Mouse (Mus musculus) hindbrain, embryonic 16.5 days (tissue): ENCODE results near the gene Col18a1. TPM values are rescaled to one million over a fixed set of nuclear protein-coding genes. Genes with fewer than 3 reads are reported as not detected.

Experiments used
- ATAC-seq: fragments of 200-750 bp; cut with Nextera tagmentation; 2 replicates; pipeline ENCODE4 v1.8.0; 2017; ENCODE audit warnings: moderate TSS enrichment, moderate library complexity
- H3K27ac ChIP-seq: fragments of 300-500 bp; sonication (generic); 2 replicates; pipeline ENCODE4 v1.5.1; 2014; ENCODE audit warnings: low read depth, mild to moderate bottlenecking, control low read depth, low read length, moderate library complexity
- H3K27me3 ChIP-seq: fragments of 300-500 bp; sonication (generic); replicated peaks from 2 replicates; pipeline ENCODE4 v1.6.1; 2014; ENCODE audit warnings: low read length; ENCODE audit not compliant: control insufficient read depth, insufficient read depth
- H3K36me3 ChIP-seq: fragments of 300-500 bp; sonication (generic); 2 replicates; pipeline ENCODE4 v1.6.1; 2014; ENCODE audit warnings: mild to moderate bottlenecking, low read length, moderate library complexity, mixed read lengths; ENCODE audit not compliant: control insufficient read depth, insufficient read depth
- H3K4me1 ChIP-seq: fragments of 300-500 bp; sonication (generic); 2 replicates; pipeline ENCODE4 v1.6.1; 2014; ENCODE audit warnings: low read depth, low read length; ENCODE audit not compliant: control insufficient read depth, insufficient read depth
- H3K4me2 ChIP-seq: fragments of 300-500 bp; sonication (generic); 2 replicates; pipeline ENCODE4 v1.6.1; 2014; ENCODE audit warnings: mild to moderate bottlenecking, low read length, control low read depth, moderate library complexity
- H3K4me3 ChIP-seq: fragments of 300-500 bp; sonication (generic); 2 replicates; pipeline ENCODE4 v1.5.1; 2014; ENCODE audit warnings: mild to moderate bottlenecking, low read length, control low read depth, moderate library complexity
- H3K9ac ChIP-seq: fragments of 300-500 bp; sonication (generic); 2 replicates; pipeline ENCODE4 v1.6.1; 2014; ENCODE audit warnings: low read depth, mild to moderate bottlenecking, control low read depth, low read length, moderate library complexity
- H3K9me3 ChIP-seq: fragments of 300-500 bp; sonication (generic); 2 replicates; pipeline ENCODE4 v1.6.1; 2014; ENCODE audit warnings: mild to moderate bottlenecking, low read length, moderate library complexity; ENCODE audit not compliant: control insufficient read depth
- WGBS: fragments of 180-500 bp; shearing (Covaris S2); extraction: QIAGEN DNeasy Blood & Tissue Kit; methylation state at CpG from one replicate; pipeline ENCODE4 v1.1.7; 2014; 5-methylcytosine and 5-hydroxymethylcytosine counted together
- polyA plus RNA-seq: library from polyadenylated mRNA; unstranded; fragments of >200 nt; fragmentation: Nextera tagmentation; extraction: Ambion mirVana; gene quantifications from 2 replicates; pipeline ENCODE4 v1.2.1, GENCODE M21; 2015

The Col18a1 gene
- polyA plus RNA-seq, 1 experiment from 2014 or later: 26.4 TPM

GRCm38 (mm10) chr10:77150947-77151521 lies 15.3 kb downstream of the Col18a1 start:
- Histone ChIP-seq H3K4me3 (no peak overlapping the region), H3K27me3 (no peaks in the 10 kb centered on the region), H3K27ac (peak overlapping the region; percentile 23; the same call in 1 of the 2 replicates), H3K4me2 (peak overlapping the region; percentile 2), H3K4me1 (peaks cover 21% of the 10 kb centered on the region), H3K9ac (peak overlapping the region; percentile 9; the same call in 1 of the 2 replicates), H3K36me3 (no peaks in the 10 kb centered on the region), H3K9me3 (no peaks in the 10 kb centered on the region)
- peak; percentile 51 for ATAC-seq
- 3% methylated on average over 14 of the region's 14 CpGs for WGBS

DNA sequence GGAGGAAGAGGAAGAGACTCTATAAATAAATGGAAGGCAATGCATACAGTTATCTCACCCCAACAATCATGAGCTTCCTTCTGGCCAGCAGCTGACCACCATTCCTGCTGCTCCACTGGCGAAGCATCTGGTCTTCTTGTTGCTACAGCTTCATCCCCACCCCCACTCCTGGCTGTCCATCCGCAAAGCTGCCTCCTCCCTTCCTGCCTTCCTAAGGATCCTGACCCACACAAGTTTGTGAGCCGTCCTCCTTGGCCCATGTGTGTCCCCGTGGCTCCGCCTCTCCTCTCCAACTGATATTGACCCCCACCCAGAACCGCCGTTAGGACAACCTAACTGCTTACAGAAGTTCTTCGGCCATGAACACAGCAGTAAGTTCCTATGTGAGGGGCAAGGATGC lies 16.3 kb downstream of the Col18a1 start:
- 47% methylated on average over 8 of the region's 8 CpGs for WGBS
- Histone ChIP-seq H3K27me3 (no peaks in the 10 kb centered on the region), H3K4me1 (peaks cover 21% of the 10 kb centered on the region), H3K36me3 (no peaks in the 10 kb centered on the region), H3K9me3 (no peaks in the 10 kb centered on the region), H3K4me2 (no peak overlapping the region), H3K4me3 (no peak overlapping the region), H3K27ac (peak overlapping the region; percentile 8; the same call in 1 of the 2 replicates), H3K9ac (no peak overlapping the region)
- no peak for ATAC-seq

- H3K4me2 ChIP-seq: no peak overlapping the region
- no peak for ATAC-seq
Measured at GRCm38 (mm10) chr10:77147545-77147944, 18.8 kb downstream of the Col18a1 start.

DNA sequence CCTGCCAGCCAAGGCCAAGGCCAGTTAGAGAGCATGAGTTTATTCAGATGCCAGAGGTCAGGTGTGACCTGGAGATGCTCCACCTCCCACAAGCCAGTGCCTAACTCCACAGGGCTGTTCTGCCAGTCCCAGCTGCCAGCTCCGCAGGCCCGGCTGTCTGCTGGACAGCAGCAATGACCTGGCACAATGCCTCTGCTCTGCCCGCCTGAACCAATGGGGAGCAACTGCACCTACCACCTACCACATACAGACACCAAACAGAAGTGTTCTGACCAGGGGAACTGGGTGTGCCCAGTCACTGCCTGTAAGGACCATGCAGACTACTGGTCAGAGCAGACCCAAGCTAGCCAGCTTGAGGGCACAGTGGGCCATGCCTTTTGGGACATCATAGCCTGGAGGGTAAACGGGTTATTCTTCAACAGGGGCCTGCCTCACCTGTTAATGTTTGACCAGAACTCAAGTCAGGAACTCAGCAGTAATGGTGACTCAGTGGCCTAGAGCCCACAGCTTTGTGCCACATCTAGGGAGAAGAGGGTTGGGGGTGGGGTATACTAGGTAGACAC lies 19.4 kb downstream of the Col18a1 start:
- no peaks in the 10 kb centered on the region for H3K27me3 ChIP-seq
- no peak overlapping the region for H3K4me3 ChIP-seq
- no peak; the same call in 1 of the 2 replicates for ATAC-seq
- peaks cover 18% of the 10 kb centered on the region for H3K4me1 ChIP-seq
- H3K27ac ChIP-seq: no peak overlapping the region
- no peaks in the 10 kb centered on the region for H3K9me3 ChIP-seq
- WGBS: 59% methylated on average over 4 of the region's 4 CpGs
- no peaks in the 10 kb centered on the region for H3K36me3 ChIP-seq
- no peak overlapping the region for H3K4me2 ChIP-seq
- H3K9ac ChIP-seq: no peak overlapping the region

More at GRCm38 (mm10) chr10:77147545-77147944, 18.8 kb downstream of the Col18a1 start:
- Histone ChIP-seq H3K9ac (no peak overlapping the region), H3K4me1 (peaks cover 21% of the 10 kb centered on the region), H3K27ac (no peak overlapping the region), H3K36me3 (no peaks in the 10 kb centered on the region), H3K27me3 (no peaks in the 10 kb centered on the region), H3K4me3 (no peak overlapping the region), H3K9me3 (no peaks in the 10 kb centered on the region)
- 92% methylated on average over 10 of the region's 10 CpGs for WGBS

GRCm38 (mm10) chr10:77145946-77146345 lies 20.4 kb downstream of the Col18a1 start:
- no peaks in the 10 kb centered on the region for H3K9me3 ChIP-seq
- ATAC-seq: no peak
- H3K27ac ChIP-seq: no peak overlapping the region
- peaks cover 10% of the 10 kb centered on the region for H3K4me1 ChIP-seq
- H3K4me2 ChIP-seq: no peak overlapping the region
- 59% methylated on average over 1 of the region's 1 CpGs for WGBS
- no peak overlapping the region for H3K9ac ChIP-seq
- H3K36me3 ChIP-seq: no peaks in the 10 kb centered on the region
- H3K27me3 ChIP-seq: no peaks in the 10 kb centered on the region
- no peak overlapping the region for H3K4me3 ChIP-seq

DNA sequence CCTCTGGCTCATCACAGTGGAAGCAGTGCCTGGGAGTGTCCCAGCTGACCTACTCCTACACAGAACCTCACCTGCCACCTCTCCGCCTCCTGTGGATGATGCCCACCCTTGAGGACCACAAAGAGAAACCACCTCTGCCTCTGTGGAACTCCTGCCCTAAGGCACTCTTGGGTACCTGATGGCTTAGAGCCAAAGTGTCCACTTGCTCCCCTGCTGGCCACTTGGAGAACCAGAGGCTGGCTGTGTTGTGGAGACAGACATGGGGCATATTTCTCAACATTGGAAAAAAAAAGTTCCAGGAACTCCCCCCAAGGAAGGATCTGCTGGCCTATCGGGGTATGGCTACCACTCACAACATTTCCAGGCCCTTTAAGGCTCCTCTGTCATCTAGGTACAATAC lies 22.0 kb downstream of the Col18a1 start:
- WGBS: 86% methylated on average over 2 of the region's 2 CpGs
- Histone ChIP-seq H3K4me1 (no peaks in the 10 kb centered on the region; the same call in 1 of the 2 replicates), H3K27me3 (no peaks in the 10 kb centered on the region), H3K27ac (no peak overlapping the region), H3K4me3 (no peak overlapping the region), H3K9me3 (no peaks in the 10 kb centered on the region), H3K36me3 (no peaks in the 10 kb centered on the region), H3K9ac (no peak overlapping the region), H3K4me2 (no peak overlapping the region)
- no peak for ATAC-seq

DNA sequence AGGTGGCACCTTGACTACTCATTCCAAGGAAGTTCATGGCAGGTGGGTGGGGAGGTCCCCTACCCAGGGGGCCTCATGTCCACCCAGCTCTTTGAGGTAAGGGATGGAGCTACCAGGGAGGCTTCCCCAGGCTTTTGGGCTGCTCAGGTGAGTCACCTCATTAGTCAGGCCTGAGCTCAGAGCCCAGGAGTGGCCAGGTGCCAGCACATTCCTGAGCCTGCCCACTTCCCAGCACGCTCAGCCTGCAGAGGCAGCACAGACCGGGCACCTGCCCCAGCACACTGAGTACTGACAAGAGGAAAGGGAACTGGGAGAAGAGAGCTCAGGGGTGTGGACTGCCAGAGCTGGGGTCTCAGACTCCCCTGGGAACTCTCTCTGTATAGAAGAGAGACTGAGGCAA lies 24.0 kb downstream of the Col18a1 start:
- no peak overlapping the region for H3K4me2 ChIP-seq
- H3K9ac ChIP-seq: no peak overlapping the region
- no peaks in the 10 kb centered on the region for H3K9me3 ChIP-seq
- WGBS: 80% methylated on average over 2 of the region's 2 CpGs
- no peaks in the 10 kb centered on the region for H3K27me3 ChIP-seq
- no peak overlapping the region for H3K27ac ChIP-seq
- no peak for ATAC-seq
- H3K4me3 ChIP-seq: no peak overlapping the region
- H3K4me1 ChIP-seq: no peaks in the 10 kb centered on the region; the same call in 1 of the 2 replicates
- H3K36me3 ChIP-seq: no peaks in the 10 kb centered on the region

DNA sequence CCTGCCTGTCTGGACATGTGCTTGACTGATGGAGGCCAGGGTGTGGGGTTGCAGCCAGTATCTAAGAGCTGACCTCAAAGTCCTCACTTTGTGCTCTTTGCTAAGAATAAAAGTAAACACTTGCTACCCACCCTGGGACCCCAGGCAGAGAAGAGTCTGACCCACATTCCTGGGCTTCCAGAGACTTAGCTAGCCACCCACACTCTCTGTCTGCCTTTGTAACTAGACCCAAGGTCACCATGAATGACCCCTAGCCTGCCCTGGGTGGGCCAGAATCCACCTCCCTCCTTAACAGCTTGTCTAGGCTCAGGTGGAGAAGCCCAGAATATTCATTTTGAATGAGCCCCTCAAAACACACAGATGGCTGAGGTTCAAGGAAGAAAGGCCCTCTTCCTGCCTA lies 28.0 kb downstream of the Col18a1 start:
- no peaks in the 10 kb centered on the region for H3K27me3 ChIP-seq
- H3K27ac ChIP-seq: no peak overlapping the region
- H3K4me2 ChIP-seq: no peak overlapping the region
- H3K9ac ChIP-seq: no peak overlapping the region
- no peak for ATAC-seq
- H3K4me1 ChIP-seq: no peaks in the 10 kb centered on the region
- H3K9me3 ChIP-seq: no peaks in the 10 kb centered on the region
- no peaks in the 10 kb centered on the region for H3K36me3 ChIP-seq
- no peak overlapping the region for H3K4me3 ChIP-seq

DNA sequence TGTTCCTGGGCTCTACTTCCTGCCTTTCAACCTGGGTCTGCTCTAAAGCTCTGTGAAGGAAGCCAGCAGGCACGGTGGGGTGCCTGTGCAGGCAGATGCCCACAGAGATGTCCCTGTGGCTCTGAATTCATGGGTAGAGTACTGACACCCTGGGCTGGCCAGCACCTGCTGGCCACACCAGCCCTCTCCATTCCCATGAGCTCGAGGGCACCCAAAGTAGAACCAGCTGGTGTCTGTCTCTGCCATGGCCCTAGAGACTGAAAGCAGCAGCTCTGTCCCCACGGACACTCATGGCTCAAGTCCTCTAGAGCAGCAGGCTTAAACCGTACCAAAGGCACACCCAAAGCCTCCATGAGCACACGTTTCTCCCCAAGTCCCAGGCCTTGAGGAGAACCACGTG lies 30.1 kb downstream of the Col18a1 start:
- Histone ChIP-seq H3K9me3 (no peaks in the 10 kb centered on the region), H3K27me3 (no peaks in the 10 kb centered on the region), H3K27ac (no peak overlapping the region), H3K4me2 (no peak overlapping the region), H3K9ac (no peak overlapping the region), H3K4me3 (no peak overlapping the region), H3K36me3 (no peaks in the 10 kb centered on the region), H3K4me1 (peaks cover 13% of the 10 kb centered on the region)
- 92% methylated on average over 6 of the region's 6 CpGs for whole genome bisulfite sequencing
- no peak for ATAC-seq
